Mouse (Mus musculus) olfactory bulb, adult 2 months (tissue): ENCODE data around the gene Cnpy3.

Experiments used
- CTCF ChIP-seq: fragments of 200-500 bp; IDR thresholded peaks from 2 replicates; pipeline ENCODE4 v1.5.1; 2012; ENCODE audit warnings: low read depth, mild to moderate bottlenecking, low read length, moderate library complexity; ENCODE audit not compliant: insufficient read depth
- POLR2A ChIP-seq: fragments of 200-500 bp; IDR thresholded peaks from 2 replicates; pipeline ENCODE4 v1.6.1; 2012; ENCODE audit warnings: mild to moderate bottlenecking, low read depth, low read length, moderate library complexity; ENCODE audit not compliant: insufficient read depth

DNA sequence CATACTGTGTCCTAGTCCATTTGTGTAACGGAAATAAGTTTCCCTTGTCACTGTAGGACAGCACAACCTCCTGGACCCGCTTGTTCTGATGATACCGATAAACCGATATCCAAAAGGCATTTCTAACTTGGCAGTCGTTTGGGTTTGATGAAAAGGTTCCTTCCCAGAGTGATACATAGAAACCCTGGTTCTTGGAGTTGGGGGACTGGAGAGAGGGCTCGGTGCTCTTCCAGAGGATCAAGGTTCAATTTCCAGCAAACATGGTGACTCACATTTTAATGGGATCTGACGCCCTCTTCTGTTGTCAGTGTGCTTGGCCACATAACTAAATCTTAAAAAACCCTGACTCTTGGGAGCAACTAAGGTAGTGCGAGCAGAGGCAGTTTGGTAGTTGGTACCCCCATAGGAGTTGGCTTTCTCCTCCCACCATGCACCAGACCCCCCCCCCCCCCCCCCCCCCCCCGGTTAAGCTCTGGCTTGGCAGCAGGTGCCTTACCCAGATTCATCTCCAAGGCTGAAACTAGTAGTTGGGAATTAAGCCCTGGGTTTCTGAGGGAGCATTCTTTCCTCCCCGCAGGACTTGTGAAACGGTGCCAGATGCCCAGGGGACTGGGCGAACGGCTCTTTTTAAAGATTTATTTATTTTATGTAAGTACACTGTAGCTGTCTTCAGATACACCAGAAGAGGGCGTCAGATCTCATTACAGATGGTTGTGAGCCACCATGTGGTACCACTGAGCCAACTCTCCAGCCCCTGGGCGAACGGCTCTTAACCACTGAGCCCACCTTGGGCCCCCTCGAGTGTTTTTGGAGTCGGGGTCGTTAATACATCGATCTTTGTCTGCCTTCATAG, 21.5 kb upstream of the Cnpy3 start:
- TF ChIP-seq CTCF (no peak), POLR2A (no peak)
